Mouse (Mus musculus) heart, embryonic 11.5 days (tissue): ENCODE results near the gene Muc13. TPM values are rescaled to one million over a fixed set of nuclear protein-coding genes. Genes with fewer than 3 reads are reported as not detected.

Experiments
- ATAC-seq: fragments of 200-750 bp; cut with Nextera tagmentation; replicated peaks from 2 replicates; pipeline ENCODE4 v1.8.0; 2017; ENCODE audit warnings: moderate library complexity; ENCODE audit not compliant: insufficient number of reproducible peaks, low FRiP score, low TSS enrichment
- H3K27ac ChIP-seq: fragments of 300-500 bp; sonication (generic); 2 replicates; pipeline ENCODE4 v1.5.1; 2014; ENCODE audit warnings: mild to moderate bottlenecking, low read depth, low read length
- H3K27me3 ChIP-seq: fragments of 300-500 bp; sonication (generic); 2 replicates; pipeline ENCODE4 v1.6.1; 2014; ENCODE audit warnings: mild to moderate bottlenecking, low read length, mixed read lengths; ENCODE audit not compliant: control insufficient read depth, insufficient read depth
- H3K36me3 ChIP-seq: fragments of 300-500 bp; sonication (generic); 2 replicates; pipeline ENCODE4 v1.6.1; 2014; ENCODE audit warnings: mild to moderate bottlenecking, low read length, moderate library complexity, mixed read lengths; ENCODE audit not compliant: control insufficient read depth, insufficient read depth
- H3K4me1 ChIP-seq: fragments of 300-500 bp; sonication (generic); 2 replicates; pipeline ENCODE4 v1.6.1; 2014; ENCODE audit warnings: low read length; ENCODE audit not compliant: control insufficient read depth, insufficient read depth
- H3K4me2 ChIP-seq: fragments of 300-500 bp; sonication (generic); 2 replicates; pipeline ENCODE4 v1.6.1; 2014; ENCODE audit warnings: mild to moderate bottlenecking, moderate library complexity
- H3K4me3 ChIP-seq: fragments of 300-500 bp; sonication (generic); 2 replicates; pipeline ENCODE4 v1.5.1; 2014; ENCODE audit warnings: low read depth, low read length
- H3K9ac ChIP-seq: fragments of 300-500 bp; sonication (generic); 2 replicates; pipeline ENCODE4 v1.6.1; 2014; ENCODE audit warnings: mild to moderate bottlenecking, low read depth, low read length, moderate library complexity
- H3K9me3 ChIP-seq: fragments of 300-500 bp; sonication (generic); replicated peaks from 2 replicates; pipeline ENCODE4 v1.6.1; 2016; ENCODE audit warnings: low read length; ENCODE audit not compliant: control insufficient read depth
- WGBS: fragments of 180-500 bp; shearing (Covaris S2); extraction: QIAGEN DNeasy Blood & Tissue Kit; methylation state at CpG from one replicate; pipeline ENCODE4 v1.1.7; 2014; ENCODE audit not compliant: insufficient replicate concordance; 5-methylcytosine and 5-hydroxymethylcytosine counted together
- polyA plus RNA-seq: library from polyadenylated mRNA; unstranded; fragments of >200 nt; fragmentation: Nextera tagmentation; extraction: Ambion mirVana; gene quantifications from 2 replicates; pipeline ENCODE4 v1.2.1, GENCODE M21; 2014

The Muc13 gene
- polyA plus RNA-seq, 1 experiment from 2014 or later = 0.39 TPM

GRCm38 (mm10) chr16:33752904-33753578 is 40.8 kb upstream of the Muc13 start:
- H3K9me3 ChIP-seq = no peaks in the 10 kb centered on the region
- ATAC-seq = no peak
- no peak overlapping the region for H3K4me3 ChIP-seq
- 72% methylated on average over 8 of the region's 8 CpGs for WGBS
- H3K4me2 ChIP-seq = no peak overlapping the region
- no peak overlapping the region for H3K27ac ChIP-seq
- peaks cover 12% of the 10 kb centered on the region for H3K36me3 ChIP-seq
- H3K4me1 ChIP-seq = no peaks in the 10 kb centered on the region; the same call in 1 of the 2 replicates
- no peak overlapping the region for H3K9ac ChIP-seq
- no peaks in the 10 kb centered on the region for H3K27me3 ChIP-seq

- H3K9me3 ChIP-seq = no peaks in the 10 kb centered on the region
- H3K4me3 ChIP-seq = no peak overlapping the region
- 73% methylated on average over 8 of the region's 8 CpGs for WGBS
- no peaks in the 10 kb centered on the region; the same call in 1 of the 2 replicates for H3K4me1 ChIP-seq
- H3K27me3 ChIP-seq = no peaks in the 10 kb centered on the region
- peaks cover 9% of the 10 kb centered on the region for H3K36me3 ChIP-seq
- ATAC-seq = no peak
- no peak overlapping the region for H3K27ac ChIP-seq
- no peak overlapping the region for H3K9ac ChIP-seq
- no peak overlapping the region for H3K4me2 ChIP-seq
Observed at GRCm38 (mm10) chr16:33755293-33755692, 38.5 kb upstream of the Muc13 start.

GRCm38 (mm10) chr16:33755961-33756360 is 37.9 kb upstream of the Muc13 start:
- no peak overlapping the region for H3K27ac ChIP-seq
- ATAC-seq = no peak
- 58% methylated on average over 16 of the region's 16 CpGs for WGBS
- H3K36me3 ChIP-seq = peaks cover 9% of the 10 kb centered on the region
- no peaks in the 10 kb centered on the region; the same call in 1 of the 2 replicates for H3K4me1 ChIP-seq
- H3K4me3 ChIP-seq = no peak overlapping the region
- no peaks in the 10 kb centered on the region for H3K9me3 ChIP-seq
- no peak overlapping the region for H3K9ac ChIP-seq
- no peak overlapping the region for H3K4me2 ChIP-seq
- no peaks in the 10 kb centered on the region for H3K27me3 ChIP-seq

GRCm38 (mm10) chr16:33756396-33756795 is 37.4 kb upstream of the Muc13 start:
- Histone ChIP-seq H3K4me3 (no peak overlapping the region), H3K9ac (no peak overlapping the region), H3K9me3 (no peaks in the 10 kb centered on the region), H3K4me2 (no peak overlapping the region), H3K27ac (no peak overlapping the region), H3K4me1 (no peaks in the 10 kb centered on the region; the same call in 1 of the 2 replicates), H3K36me3 (peaks cover 9% of the 10 kb centered on the region), H3K27me3 (no peaks in the 10 kb centered on the region)
- ATAC-seq = no peak
- 53% methylated on average over 6 of the region's 6 CpGs for WGBS

- no peaks in the 10 kb centered on the region for H3K27me3 ChIP-seq
- H3K4me1 ChIP-seq = no peaks in the 10 kb centered on the region; the same call in 1 of the 2 replicates
- H3K36me3 ChIP-seq = peaks cover 6% of the 10 kb centered on the region
- H3K9me3 ChIP-seq = no peaks in the 10 kb centered on the region
- whole genome bisulfite sequencing = 88% methylated on average over 7 of the region's 7 CpGs
- H3K4me3 ChIP-seq = no peak overlapping the region
- H3K27ac ChIP-seq = no peak overlapping the region
- no peak overlapping the region for H3K9ac ChIP-seq
- H3K4me2 ChIP-seq = no peak overlapping the region
- ATAC-seq = no peak
Observed at GRCm38 (mm10) chr16:33759207-33759606, 34.6 kb upstream of the Muc13 start.

- Histone ChIP-seq H3K9me3 (no peaks in the 10 kb centered on the region), H3K27ac (no peak overlapping the region), H3K4me2 (no peak overlapping the region), H3K4me1 (no peaks in the 10 kb centered on the region), H3K27me3 (no peaks in the 10 kb centered on the region), H3K4me3 (no peak overlapping the region), H3K9ac (no peak overlapping the region), H3K36me3 (0 out of 2 replicates have a peak, but pooled peaks cover 4% of the 10 kb centered on the region)
- WGBS = 29% methylated on average over 5 of the region's 5 CpGs
- ATAC-seq = no peak
Observed at GRCm38 (mm10) chr16:33760542-33760941, 33.3 kb upstream of the Muc13 start.

- Histone ChIP-seq H3K27me3 (no peaks in the 10 kb centered on the region), H3K9me3 (no peaks in the 10 kb centered on the region), H3K36me3 (0 out of 2 replicates have a peak, but pooled peaks cover 4% of the 10 kb centered on the region), H3K4me3 (no peak overlapping the region), H3K9ac (no peak overlapping the region), H3K27ac (no peak overlapping the region), H3K4me1 (no peaks in the 10 kb centered on the region), H3K4me2 (no peak overlapping the region)
- WGBS = 68% methylated on average over 11 of the region's 11 CpGs
- no peak for ATAC-seq
Observed at GRCm38 (mm10) chr16:33760996-33761395, 32.8 kb upstream of the Muc13 start.

GRCm38 (mm10) chr16:33764501-33765193 is 29.2 kb upstream of the Muc13 start:
- Histone ChIP-seq H3K4me3 (no peak overlapping the region), H3K9ac (no peak overlapping the region), H3K36me3 (0 out of 2 replicates have a peak, but pooled peaks cover 7% of the 10 kb centered on the region), H3K4me2 (no peak overlapping the region), H3K27me3 (no peaks in the 10 kb centered on the region), H3K27ac (no peak overlapping the region), H3K4me1 (no peaks in the 10 kb centered on the region), H3K9me3 (no peaks in the 10 kb centered on the region)
- no peak for ATAC-seq
- WGBS = 72% methylated on average over 12 of the region's 12 CpGs
